Mouse (Mus musculus) thymus, postnatal 10 days (tissue): ENCODE measurements around the gene Hes3.

ENCODE experiments used
- DNase-seq, 2 experiments: peaks; one replicate each; pipeline ENCODE4 v3.0.0; 2021; ENCODE audit warnings: low spot score in 2 of 2

The Hes3 gene

DNA sequence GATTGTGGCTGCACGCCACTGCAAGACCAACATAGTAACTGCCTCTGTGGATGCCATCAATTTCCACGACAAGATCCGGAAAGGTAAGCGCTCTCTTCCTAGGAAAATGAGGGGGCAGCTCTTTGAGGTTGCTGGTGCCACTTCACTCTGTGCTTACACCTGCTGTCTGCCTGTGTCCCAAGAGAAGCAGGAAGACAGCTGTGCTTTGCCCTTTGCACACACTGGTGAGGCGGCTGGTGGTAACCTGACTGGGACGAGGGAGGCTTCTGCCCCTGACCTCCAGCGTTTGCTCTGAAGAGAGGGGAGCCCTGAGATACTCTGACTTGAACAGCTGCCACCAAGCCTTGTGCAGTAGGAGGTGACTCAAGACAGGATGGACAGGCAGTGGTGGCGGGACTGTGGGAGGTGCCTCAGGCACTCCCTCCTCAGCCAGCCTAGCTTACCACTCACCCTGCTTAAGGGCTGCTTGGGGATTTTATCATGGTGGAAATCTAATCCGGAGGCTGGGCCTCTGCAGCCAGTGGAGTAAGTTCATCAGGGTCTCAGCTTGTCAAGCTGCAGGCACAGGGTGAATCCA is 38.2 kb downstream of the Hes3 start:
- DNase-seq, result no peak

DNA sequence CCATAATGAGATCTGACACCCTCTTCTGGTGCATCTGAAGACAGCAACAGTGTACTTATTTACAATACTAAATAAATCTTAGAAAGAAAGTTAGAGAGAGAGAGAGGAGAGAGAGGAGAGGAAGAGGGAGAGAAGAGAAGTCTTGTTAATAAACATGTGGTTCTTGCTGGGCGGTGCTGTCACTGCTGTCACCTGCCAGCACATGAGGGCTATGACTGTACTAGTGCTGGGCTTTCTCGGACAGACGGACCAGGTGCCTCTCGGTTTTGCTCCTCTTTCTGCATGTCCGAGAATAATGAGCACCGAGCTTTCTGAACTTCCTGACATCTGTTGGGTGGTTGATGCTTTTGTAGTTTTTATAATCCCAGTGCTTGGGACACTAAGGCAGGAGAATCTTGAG is 40.8 kb downstream of the Hes3 start:
- DNase-seq, result no peak

DNA sequence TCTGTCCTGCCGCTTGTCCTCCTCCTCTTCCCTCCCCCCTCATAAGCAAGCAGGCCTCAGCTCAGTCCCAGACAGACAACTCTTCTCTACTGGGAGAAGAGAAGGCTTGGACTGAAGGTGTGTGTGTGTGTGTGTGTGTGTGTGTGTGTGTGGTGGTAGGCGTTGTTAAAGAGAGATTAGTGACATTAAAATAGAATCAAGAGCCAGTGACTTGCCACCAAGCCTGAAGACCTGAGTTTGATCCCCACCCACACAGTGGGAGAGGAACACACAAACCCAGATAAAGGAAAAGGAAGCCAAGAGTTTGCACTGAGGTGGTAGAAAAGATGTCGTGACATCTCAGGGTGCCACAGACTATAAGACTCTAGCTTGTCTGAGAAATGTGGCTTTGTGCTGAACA is 44.3 kb downstream of the Hes3 start:
- DNase-seq, result no peak

DNA sequence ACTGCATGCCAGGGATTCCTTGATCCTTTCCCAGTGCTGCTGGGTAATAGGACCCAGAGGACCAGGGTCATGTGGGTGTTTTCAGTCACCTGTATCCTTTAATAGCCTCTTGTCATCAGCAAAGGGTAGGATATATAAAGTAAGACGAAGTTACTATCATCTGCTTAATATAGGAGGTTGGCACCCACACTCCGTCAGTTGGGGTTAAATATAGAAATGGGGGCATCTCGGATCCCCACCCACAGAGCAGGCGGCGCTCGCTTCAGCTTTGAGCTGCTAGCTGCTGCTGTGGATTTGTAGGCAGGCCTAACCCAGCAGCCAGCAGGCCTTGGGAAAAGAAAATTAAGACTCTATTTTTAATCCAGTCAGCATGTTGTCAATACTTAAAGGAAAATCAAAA is 45.5 kb downstream of the Hes3 start:
- no peak for DNase-seq

DNA sequence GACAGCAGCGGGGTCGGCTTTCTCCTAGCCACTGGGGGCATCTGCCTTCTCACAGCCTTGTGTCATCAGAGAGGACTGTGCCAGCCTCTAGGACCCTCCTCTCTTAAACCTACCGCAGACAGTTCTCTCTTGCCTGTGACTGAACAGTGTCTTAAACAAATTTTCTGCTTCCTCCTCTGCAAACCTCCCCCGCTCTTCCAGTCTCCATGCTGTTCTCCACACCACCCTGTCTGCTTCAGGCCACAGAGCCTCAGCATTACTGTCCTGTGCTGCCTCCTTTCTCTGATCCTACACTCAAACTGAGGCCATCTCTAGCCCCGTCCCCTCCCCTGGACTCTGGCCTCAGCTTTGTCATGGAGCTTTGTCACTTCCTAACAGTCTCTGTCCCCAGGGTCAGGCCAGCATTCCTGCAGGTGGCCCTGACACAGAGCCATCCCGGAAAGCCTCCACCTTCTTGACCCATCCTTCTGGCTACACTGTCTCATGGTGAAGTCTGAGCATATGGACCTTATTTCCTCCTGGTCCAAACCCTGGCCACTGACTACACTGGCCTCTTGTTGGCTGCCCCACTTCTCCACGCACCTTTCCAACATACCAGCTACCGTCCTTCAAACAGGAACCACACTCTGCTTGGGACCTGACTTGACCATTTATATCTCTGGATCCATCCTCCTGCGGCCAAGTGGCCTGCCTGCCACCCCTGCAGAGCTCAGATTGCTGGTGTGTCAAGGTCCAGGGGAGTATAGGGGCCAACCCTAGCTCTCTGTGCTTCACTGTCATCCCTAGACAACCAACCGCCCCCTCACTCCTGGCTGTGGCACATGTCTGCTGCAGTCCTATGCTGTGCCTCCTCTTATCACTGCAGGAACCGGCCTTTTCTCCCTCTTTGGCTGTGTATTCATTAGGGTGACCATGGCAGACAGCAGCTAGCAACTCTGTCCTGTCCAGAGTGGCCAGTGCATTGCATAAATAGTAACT is 46.6 kb downstream of the Hes3 start:
- no peak for DNase-seq

DNA sequence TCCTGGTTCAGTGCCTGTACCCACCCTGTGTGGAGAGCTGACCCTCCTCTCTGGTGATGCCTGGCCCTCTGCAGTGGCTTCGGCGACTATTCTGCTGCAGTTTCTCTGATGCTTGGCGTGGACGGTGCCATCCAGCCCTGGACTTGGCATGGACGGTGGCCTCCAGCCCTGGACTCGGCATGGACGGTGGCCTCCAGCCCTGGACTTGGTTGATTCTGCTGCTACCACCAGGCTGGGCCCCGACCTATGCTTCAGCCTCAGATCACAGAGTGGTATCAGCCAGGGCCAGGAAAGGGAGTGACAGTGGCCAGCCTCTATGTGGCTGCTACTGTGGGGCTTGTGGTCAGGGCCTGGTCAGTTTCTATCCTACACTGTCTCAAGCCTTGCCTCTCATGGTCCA is 47.5 kb downstream of the Hes3 start:
- DNase-seq, result no peak

DNA sequence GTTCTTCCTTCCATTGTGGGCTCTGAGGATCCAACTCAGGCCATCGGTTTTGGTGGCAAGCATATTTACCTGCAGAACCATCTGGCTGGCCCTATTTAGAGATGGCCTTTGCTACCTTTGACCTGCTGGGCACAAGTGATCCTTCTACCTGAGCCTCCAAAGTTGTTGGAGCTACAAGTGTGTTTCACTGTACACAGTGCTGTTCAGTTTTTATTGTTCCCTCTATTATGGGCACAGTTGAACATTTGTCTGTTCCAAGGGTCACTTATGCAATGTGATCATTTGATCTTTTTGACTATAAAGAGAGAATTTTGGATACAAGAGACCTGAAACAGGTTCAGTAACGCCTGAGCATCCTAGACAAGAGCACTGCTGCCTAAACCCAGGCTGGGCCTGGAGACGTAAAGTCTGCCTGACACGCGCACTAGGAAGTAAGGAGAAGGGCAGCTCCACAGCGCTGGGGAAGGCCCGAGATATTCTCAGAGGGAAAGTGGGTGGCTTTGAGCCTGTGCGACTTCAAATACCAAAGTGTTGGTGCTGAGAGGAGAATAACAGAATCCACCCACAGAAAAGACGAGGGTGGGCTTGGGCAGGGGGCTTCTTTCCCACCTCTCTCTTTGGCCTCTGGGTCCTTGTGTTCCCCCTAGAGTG is 48.1 kb downstream of the Hes3 start:
- no peak for DNase-seq

DNA sequence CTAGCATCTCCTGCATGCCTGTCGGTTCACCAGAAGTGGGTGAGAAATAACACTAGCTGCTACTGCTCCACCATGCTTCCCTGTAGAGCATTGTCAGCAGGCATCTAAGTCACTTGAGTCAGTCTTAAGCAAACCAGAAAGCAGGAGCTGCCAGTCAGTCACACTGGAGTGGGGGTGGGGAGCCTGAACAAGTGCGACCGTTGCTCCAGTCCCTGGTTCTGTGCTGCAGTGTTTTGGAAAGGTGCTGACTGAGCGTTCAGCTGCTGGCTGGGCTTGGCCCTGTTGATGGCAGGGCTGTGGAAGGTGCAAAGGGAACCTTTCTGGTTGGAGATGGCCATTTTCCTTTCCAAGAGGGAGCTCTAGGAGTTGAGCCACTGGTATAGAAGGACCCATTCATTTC is 51.5 kb downstream of the Hes3 start:
- no peak for DNase-seq
